Mouse (Mus musculus): ENCODE measurements around the gene Apopt1.
A peak's percentile ranks its signal among the peaks of the same experiment; 100 is the strongest.

DNA sequence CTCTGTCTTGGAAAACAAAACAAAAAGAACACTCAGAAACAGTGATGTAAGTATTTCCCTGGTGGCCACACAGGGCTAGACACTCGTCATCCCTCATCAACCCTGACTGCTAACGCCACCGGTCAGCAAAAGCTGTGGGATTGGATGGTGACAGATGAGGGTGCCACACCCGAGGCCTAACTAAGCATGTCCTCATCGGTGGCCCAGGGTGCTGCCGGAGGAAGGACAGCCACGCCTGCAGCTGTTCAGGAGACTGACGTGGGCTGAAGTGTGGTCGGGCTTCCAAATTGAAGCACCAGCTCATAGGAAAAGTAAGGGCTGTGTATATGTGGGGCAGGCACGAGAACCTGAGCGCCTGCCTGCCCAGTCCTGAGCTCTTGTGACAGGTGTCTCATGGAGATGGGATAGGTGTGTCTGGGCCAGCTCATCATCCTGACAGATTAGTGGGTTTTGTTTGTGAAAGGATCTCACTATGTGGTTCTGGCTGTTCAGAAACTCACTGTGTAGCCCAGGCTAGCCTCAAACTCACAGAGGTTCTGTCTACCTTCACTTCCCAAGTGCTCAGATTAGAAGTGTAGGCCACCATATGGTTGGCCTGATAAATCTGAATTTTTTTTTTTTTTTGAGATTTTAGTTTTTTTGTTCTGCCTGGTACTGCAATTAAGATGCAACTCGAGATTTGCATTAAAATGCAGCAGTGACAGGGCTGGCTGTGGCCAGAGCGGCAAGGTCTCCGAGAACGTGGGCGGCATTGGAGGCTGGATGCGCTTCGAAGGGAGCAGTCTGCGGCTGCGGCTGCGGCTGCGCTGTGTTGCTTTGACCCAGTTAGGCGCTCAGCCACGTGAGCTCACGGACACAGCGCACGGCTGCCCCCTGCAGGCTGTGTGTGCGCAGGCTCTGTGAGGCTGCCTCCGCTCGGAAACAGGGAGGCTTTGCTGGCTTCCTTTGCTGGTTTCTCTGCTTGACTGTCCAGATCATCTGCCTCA is 19.1 kb downstream of the Apopt1 start:
- TF ChIP-seq POLR2A (IDR thresholded peaks at IDR 0.05; ENCODE audit: insufficient read length, low read depth) (no peak), POLR2AphosphoS2 (IDR thresholded peaks at IDR 0.05; ENCODE audit: insufficient read length, low read depth) (no peak), REST (IDR thresholded peaks at IDR 0.05; ENCODE audit: insufficient read depth, insufficient read length) (no peak), MAX (IDR thresholded peaks at IDR 0.05; ENCODE audit: low read depth) (no peak), CEBPB (IDR thresholded peaks at IDR 0.05; ENCODE audit: insufficient read depth, poor library complexity, severe bottlenecking) (no peak), E2F4 (IDR thresholded peaks at IDR 0.05; ENCODE audit: insufficient read depth) (no peak), USF1 (IDR thresholded peaks at IDR 0.05; ENCODE audit: low read depth) (peak; percentile 68), TCF12 (IDR thresholded peaks at IDR 0.05; ENCODE audit: insufficient read depth, poor library complexity, severe bottlenecking) (no peak), TCF3 (IDR thresholded peaks at IDR 0.05; ENCODE audit: insufficient read length, low read depth) (peak; percentile 66), MYOD1 (IDR thresholded peaks at IDR 0.05; ENCODE audit: control insufficient read depth in 1 of 3, insufficient read length in 2 of 3, low read depth in 2 of 3) (peak in 2 of 3 experiments; percentile 83 to 94), SRF (IDR thresholded peaks at IDR 0.05; ENCODE audit: control insufficient read depth, insufficient read length, low read depth) (no peak)

All from myocyte (in vitro differentiated cells).